Mouse (Mus musculus) right cerebral cortex, postnatal 14 days (tissue): Measurements from ENCODE around the gene Kifc3.
"Not testable (repeated sequence)": the region's sequence is repeated elsewhere in the genome, so short reads cannot be mapped to it uniquely, and the experiment has no call there.

ENCODE experiments used
- DNase-seq: peaks from one replicate; pipeline ENCODE4 v3.0.0; 2022

The Kifc3 gene

GRCm38 (mm10) chr8:95202649-95203275 is at the start of gene Kifc3:
Gene Kifc3 (minus strand): TSS chr8:95202812.
- no peak for DNase-seq

- no peak for DNase-seq
Measured at GRCm38 (mm10) chr8:95252056-95252455, 49.4 kb upstream of the Kifc3 start.

- no peak for DNase-seq
Measured at GRCm38 (mm10) chr8:95249847-95250246, 47.2 kb upstream of the Kifc3 start.

- DNase-seq, result no peak
Measured at GRCm38 (mm10) chr8:95247277-95247676, 44.7 kb upstream of the Kifc3 start.

- peak; percentile 31 for DNase-seq
Measured at GRCm38 (mm10) chr8:95245180-95245579, 42.6 kb upstream of the Kifc3 start.

- DNase-seq, result no peak
Measured at GRCm38 (mm10) chr8:95243853-95244252, 41.2 kb upstream of the Kifc3 start.

GRCm38 (mm10) chr8:95242826-95243571 is 40.4 kb upstream of the Kifc3 start:
- DNase-seq, result no peak

- DNase-seq, result no peak
Measured at GRCm38 (mm10) chr8:95242099-95242825, 39.6 kb upstream of the Kifc3 start.

GRCm38 (mm10) chr8:95235683-95236082 is 33.1 kb upstream of the Kifc3 start:
- DNase-seq, result peak; percentile 74

GRCm38 (mm10) chr8:95230086-95230485 is 27.5 kb upstream of the Kifc3 start:
- DNase-seq, result not testable (repeated sequence)

GRCm38 (mm10) chr8:95227151-95227468 is 24.5 kb upstream of the Kifc3 start:
- no peak for DNase-seq

GRCm38 (mm10) chr8:95226251-95227150 is 23.9 kb upstream of the Kifc3 start:
- DNase-seq, result no peak

GRCm38 (mm10) chr8:95223969-95224368 is 21.4 kb upstream of the Kifc3 start:
- no peak for DNase-seq

GRCm38 (mm10) chr8:95221045-95221444 is 18.4 kb upstream of the Kifc3 start:
- no peak for DNase-seq

GRCm38 (mm10) chr8:95220571-95220998 is 18.0 kb upstream of the Kifc3 start:
- no peak for DNase-seq

- DNase-seq, result no peak
Measured at GRCm38 (mm10) chr8:95219623-95220022, 17.0 kb upstream of the Kifc3 start.

- no peak for DNase-seq
Measured at GRCm38 (mm10) chr8:95215709-95216360, 13.2 kb upstream of the Kifc3 start.

GRCm38 (mm10) chr8:95209924-95210323 is 7.3 kb upstream of the Kifc3 start:
- no peak for DNase-seq

- DNase-seq, result no peak
Measured at GRCm38 (mm10) chr8:95205946-95206345, 3.3 kb upstream of the Kifc3 start.

- peak; percentile 71 for DNase-seq
Measured at GRCm38 (mm10) chr8:95204039-95204380, 1.4 kb upstream of the Kifc3 start.

- DNase-seq, result no peak
Measured at GRCm38 (mm10) chr8:95203326-95204038, 870 bp upstream of the Kifc3 start.

GRCm38 (mm10) chr8:95202056-95202570 is 499 bp downstream of the Kifc3 start:
- no peak for DNase-seq
